Mouse (Mus musculus) embryonic facial prominence, embryonic 11.5 days (tissue): Measurements from ENCODE around the gene Col15a1. TPM values are rescaled to one million over a fixed set of nuclear protein-coding genes. Genes with fewer than 3 reads are reported as not detected.

Experiments used
- ATAC-seq: fragments of 200-750 bp; cut with Nextera tagmentation; replicated peaks from 2 replicates; pipeline ENCODE4 v1.8.0; 2017; ENCODE audit warnings: low read depth; ENCODE audit not compliant: insufficient number of reproducible peaks, low FRiP score, low TSS enrichment
- DNase-seq: peaks from one replicate; pipeline ENCODE4 v3.0.0-alpha.2; 2015; ENCODE audit warnings: low spot score
- H3K27ac ChIP-seq: fragments of 300-500 bp; sonication (generic); replicated peaks from 2 replicates; pipeline ENCODE4 v1.5.1; 2014; ENCODE audit warnings: mild to moderate bottlenecking, low read depth, low read length, control low read depth
- H3K27me3 ChIP-seq: fragments of 300-500 bp; sonication (generic); 2 replicates; pipeline ENCODE4 v1.6.1; 2014; ENCODE audit warnings: mild to moderate bottlenecking, low read length, moderate library complexity, mixed read lengths; ENCODE audit not compliant: control insufficient read depth, insufficient read depth
- H3K36me3 ChIP-seq: fragments of 300-500 bp; sonication (generic); replicated peaks from 2 replicates; pipeline ENCODE4 v1.6.1; 2014; ENCODE audit warnings: low read depth, mild to moderate bottlenecking, low read length, moderate library complexity, mixed read lengths; ENCODE audit not compliant: control insufficient read depth, insufficient read depth
- H3K4me1 ChIP-seq: fragments of 300-500 bp; sonication (generic); 2 replicates; pipeline ENCODE4 v1.6.1; 2014; ENCODE audit warnings: low read length, mixed read lengths; ENCODE audit not compliant: control insufficient read depth, insufficient read depth
- H3K4me2 ChIP-seq: fragments of 300-500 bp; sonication (generic); 2 replicates; pipeline ENCODE4 v1.6.1; 2014; ENCODE audit warnings: low read depth, mild to moderate bottlenecking, control low read depth, low read length, moderate library complexity
- H3K4me3 ChIP-seq: fragments of 300-500 bp; sonication (generic); 2 replicates; pipeline ENCODE4 v1.5.1; 2014; ENCODE audit warnings: low read depth, low read length, control low read depth
- H3K9ac ChIP-seq: fragments of 300-500 bp; sonication (generic); replicated peaks from 2 replicates; pipeline ENCODE4 v1.6.1; 2014; ENCODE audit warnings: mild to moderate bottlenecking, control low read depth, low read length
- H3K9me3 ChIP-seq: fragments of 300-500 bp; sonication (generic); replicated peaks from 2 replicates; pipeline ENCODE4 v1.6.1; 2016; ENCODE audit warnings: mild to moderate bottlenecking, low read length, inconsistent platforms, mixed read lengths; ENCODE audit not compliant: control insufficient read depth
- WGBS: fragments of 180-500 bp; shearing (Covaris S2); extraction: QIAGEN DNeasy Blood & Tissue Kit; methylation state at CpG from one replicate; pipeline ENCODE4 v1.1.7; 2014; 5-methylcytosine and 5-hydroxymethylcytosine counted together
- polyA plus RNA-seq: library from polyadenylated mRNA; unstranded; fragments of >200 nt; fragmentation: Nextera tagmentation; extraction: Ambion mirVana; gene quantifications from 2 replicates; pipeline ENCODE4 v1.2.1, GENCODE M21; 2014

Col15a1 gene
- polyA plus RNA-seq, 1 experiment from 2014 or later: 8.8 TPM

GRCm38 (mm10) chr4:47295547-47295946, 87.6 kb downstream of the Col15a1 start:
- H3K9me3 ChIP-seq: no peaks in the 10 kb centered on the region
- WGBS: 48% methylated on average over 3 of the region's 3 CpGs
- no peak for ATAC-seq

GRCm38 (mm10) chr4:47300701-47301100, 92.7 kb downstream of the Col15a1 start:
- no peak overlapping the region for H3K4me2 ChIP-seq
- DNase-seq (no peak), ATAC-seq (no peak)
- H3K9me3 ChIP-seq: no peaks in the 10 kb centered on the region
- no peak overlapping the region for H3K27ac ChIP-seq
- H3K9ac ChIP-seq: no peak overlapping the region
- H3K4me1 ChIP-seq: no peaks in the 10 kb centered on the region
- H3K36me3 ChIP-seq: no peaks in the 10 kb centered on the region
- no peaks in the 10 kb centered on the region for H3K27me3 ChIP-seq
- WGBS: 85% methylated on average over 2 of the region's 2 CpGs
- H3K4me3 ChIP-seq: no peak overlapping the region

More at GRCm38 (mm10) chr4:47295547-47295946, 87.6 kb downstream of the Col15a1 start:
- Histone ChIP-seq H3K27me3 (no peaks in the 10 kb centered on the region), H3K27ac (no peak overlapping the region), H3K9ac (no peak overlapping the region), H3K4me1 (no peaks in the 10 kb centered on the region), H3K36me3 (no peaks in the 10 kb centered on the region), H3K4me3 (no peak overlapping the region), H3K4me2 (no peak overlapping the region)
- DNase-seq: no peak

GRCm38 (mm10) chr4:47302610-47303009, 94.6 kb downstream of the Col15a1 start:
- no peak for DNase-seq
- Histone ChIP-seq H3K27me3 (no peaks in the 10 kb centered on the region), H3K36me3 (no peaks in the 10 kb centered on the region), H3K27ac (no peak overlapping the region), H3K9ac (no peak overlapping the region), H3K4me2 (no peak overlapping the region), H3K4me3 (no peak overlapping the region), H3K4me1 (no peaks in the 10 kb centered on the region), H3K9me3 (no peaks in the 10 kb centered on the region)
- 90% methylated on average over 7 of the region's 7 CpGs for WGBS
- no peak for ATAC-seq

- no peaks in the 10 kb centered on the region for H3K4me1 ChIP-seq
- no peaks in the 10 kb centered on the region for H3K27me3 ChIP-seq
- H3K36me3 ChIP-seq: no peaks in the 10 kb centered on the region
- no peak overlapping the region for H3K27ac ChIP-seq
- no peaks in the 10 kb centered on the region for H3K9me3 ChIP-seq
- DNase-seq (no peak), ATAC-seq (no peak)
- H3K4me2 ChIP-seq: no peak overlapping the region
- WGBS: 63% methylated on average over 5 of the region's 5 CpGs
- no peak overlapping the region for H3K9ac ChIP-seq
- H3K4me3 ChIP-seq: no peak overlapping the region
These were observed 95.5 kb downstream of the Col15a1 start for GRCm38 (mm10) chr4:47303340-47303998.

- H3K4me1 ChIP-seq: no peaks in the 10 kb centered on the region
- ATAC-seq (no peak), DNase-seq (no peak)
- no peaks in the 10 kb centered on the region for H3K36me3 ChIP-seq
- no peak overlapping the region for H3K4me3 ChIP-seq
- H3K4me2 ChIP-seq: no peak overlapping the region
- no peaks in the 10 kb centered on the region for H3K27me3 ChIP-seq
- H3K9ac ChIP-seq: no peak overlapping the region
- no peaks in the 10 kb centered on the region for H3K9me3 ChIP-seq
- no peak overlapping the region for H3K27ac ChIP-seq
- 86% methylated on average over 12 of the region's 12 CpGs for WGBS
These were observed 102.1 kb downstream of the Col15a1 start for GRCm38 (mm10) chr4:47309886-47310625.

GRCm38 (mm10) chr4:47310812-47311211, 102.9 kb downstream of the Col15a1 start:
- WGBS: 82% methylated on average over 6 of the region's 6 CpGs
- no peaks in the 10 kb centered on the region for H3K9me3 ChIP-seq
- no peak overlapping the region for H3K9ac ChIP-seq
- ATAC-seq (no peak), DNase-seq (no peak)
- H3K27me3 ChIP-seq: no peaks in the 10 kb centered on the region
- no peak overlapping the region for H3K4me2 ChIP-seq
- H3K36me3 ChIP-seq: no peaks in the 10 kb centered on the region
- no peak overlapping the region for H3K4me3 ChIP-seq
- no peaks in the 10 kb centered on the region for H3K4me1 ChIP-seq
- H3K27ac ChIP-seq: no peak overlapping the region

- H3K27ac ChIP-seq: no peak overlapping the region
- 89% methylated on average over 6 of the region's 6 CpGs for WGBS
- DNase-seq (no peak), ATAC-seq (no peak)
- no peak overlapping the region for H3K4me2 ChIP-seq
- H3K36me3 ChIP-seq: no peaks in the 10 kb centered on the region
- H3K4me3 ChIP-seq: no peak overlapping the region
- no peaks in the 10 kb centered on the region for H3K9me3 ChIP-seq
- no peak overlapping the region for H3K9ac ChIP-seq
- no peaks in the 10 kb centered on the region for H3K4me1 ChIP-seq
- no peaks in the 10 kb centered on the region for H3K27me3 ChIP-seq
These were observed 103.5 kb downstream of the Col15a1 start for GRCm38 (mm10) chr4:47311467-47311866.

GRCm38 (mm10) chr4:47311929-47312328, 104.0 kb downstream of the Col15a1 start:
- Histone ChIP-seq H3K4me1 (no peaks in the 10 kb centered on the region), H3K27me3 (no peaks in the 10 kb centered on the region), H3K4me3 (no peak overlapping the region), H3K4me2 (no peak overlapping the region), H3K27ac (no peak overlapping the region), H3K9ac (no peak overlapping the region), H3K36me3 (no peaks in the 10 kb centered on the region), H3K9me3 (no peaks in the 10 kb centered on the region)
- DNase-seq: no peak
- WGBS: 82% methylated on average over 7 of the region's 7 CpGs
- no peak for ATAC-seq
